Mouse (Mus musculus) urinary bladder, postnatal 4 days (tissue): Measurements from ENCODE around the gene Tyro3.

Source experiments
- DNase-seq, 2 experiments: peaks; one replicate each; pipeline ENCODE4 v3.0.0; 2021 to 2022; ENCODE audit warnings: low spot score in 2 of 2

Tyro3 gene

GRCm38 (mm10) chr2:119804275-119804628 is 6.7 kb downstream of the Tyro3 start:
- DNase-seq = no peak

- DNase-seq = no peak
Measured at GRCm38 (mm10) chr2:119804776-119805175, 7.2 kb downstream of the Tyro3 start.

GRCm38 (mm10) chr2:119805536-119805935 is 8.0 kb downstream of the Tyro3 start:
- DNase-seq = no peak

GRCm38 (mm10) chr2:119808438-119808837 is 10.9 kb downstream of the Tyro3 start:
- no peak for DNase-seq

GRCm38 (mm10) chr2:119808881-119809280 is 11.3 kb downstream of the Tyro3 start:
- no peak for DNase-seq

GRCm38 (mm10) chr2:119810890-119811289 is 13.4 kb downstream of the Tyro3 start:
- no peak for DNase-seq

GRCm38 (mm10) chr2:119811490-119812146 is 14.1 kb downstream of the Tyro3 start:
- DNase-seq = no peak

GRCm38 (mm10) chr2:119814376-119814933 is 16.9 kb downstream of the Tyro3 start:
- DNase-seq = peak in 1 of 2 experiments; percentile 78

GRCm38 (mm10) chr2:119816611-119817010 is 19.1 kb downstream of the Tyro3 start:
- DNase-seq = no peak

- DNase-seq = no peak
Measured at GRCm38 (mm10) chr2:119817047-119817446, 19.5 kb downstream of the Tyro3 start.

- no peak for DNase-seq
Measured at GRCm38 (mm10) chr2:119818668-119819272, 21.2 kb downstream of the Tyro3 start.

- DNase-seq = no peak
Measured at GRCm38 (mm10) chr2:119821136-119821535, 23.6 kb downstream of the Tyro3 start.

GRCm38 (mm10) chr2:119830579-119830978 is 33.0 kb downstream of the Tyro3 start:
- no peak for DNase-seq

GRCm38 (mm10) chr2:119834231-119834630 is 36.7 kb downstream of the Tyro3 start:
- no peak for DNase-seq

GRCm38 (mm10) chr2:119837616-119838015 is 40.1 kb downstream of the Tyro3 start:
- DNase-seq = no peak

- no peak for DNase-seq
Measured at GRCm38 (mm10) chr2:119838363-119839156, 41.0 kb downstream of the Tyro3 start.

GRCm38 (mm10) chr2:119840008-119840407 is 42.5 kb downstream of the Tyro3 start:
- no peak for DNase-seq

GRCm38 (mm10) chr2:119842000-119842399 is 44.5 kb downstream of the Tyro3 start:
- DNase-seq = no peak

GRCm38 (mm10) chr2:119843526-119843925 is 46.0 kb downstream of the Tyro3 start:
- no peak for DNase-seq

GRCm38 (mm10) chr2:119845882-119846546 is 48.5 kb downstream of the Tyro3 start:
- no peak for DNase-seq

- DNase-seq = no peak
Measured at GRCm38 (mm10) chr2:119846929-119847328, 49.4 kb downstream of the Tyro3 start.

GRCm38 (mm10) chr2:119853811-119854210 is 56.3 kb downstream of the Tyro3 start:
- no peak for DNase-seq
